Mouse (Mus musculus): Measurements from ENCODE around the gene Rbp4. TPM values are rescaled to one million over a fixed set of nuclear protein-coding genes. Genes with fewer than 3 reads are reported as not detected.

The Rbp4 gene
- polyA plus RNA-seq, 1 experiment from 2014 or later: 7.3 TPM

GRCm38 (mm10) chr19:38086948-38087551, 38.0 kb downstream of the Rbp4 start:
- peak; percentile 76; the same call in 1 of the 2 replicates for ATAC-seq (ENCODE audit: insufficient number of reproducible peaks, low FRiP score, low TSS enrichment, low read depth)

DNA sequence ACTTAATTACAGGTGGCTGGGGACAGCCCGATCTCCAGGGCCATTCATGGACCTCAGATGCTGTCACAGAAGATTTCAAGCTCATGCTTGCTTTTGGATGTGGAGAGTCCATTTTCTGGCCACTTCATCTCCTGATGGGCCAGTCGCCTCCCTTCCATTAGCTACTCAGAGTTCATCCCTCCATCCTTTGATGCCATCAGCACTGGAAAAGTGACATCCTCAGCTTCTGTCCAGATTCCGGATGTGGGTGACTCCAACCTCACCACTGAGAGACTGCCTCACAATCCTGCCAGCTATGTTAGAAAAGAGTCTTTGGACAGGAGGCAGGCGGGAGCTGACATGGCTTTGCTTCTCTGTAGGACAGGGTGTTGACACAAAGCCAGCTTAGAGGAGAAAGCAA, 39.2 kb downstream of the Rbp4 start:
- H3K27ac ChIP-seq (replicated peaks): no peak overlapping the region
- 85% methylated on average over 4 of the region's 4 CpGs for WGBS
- no peak for ATAC-seq (ENCODE audit: insufficient number of reproducible peaks, low FRiP score, low TSS enrichment, low read depth)

More at GRCm38 (mm10) chr19:38086948-38087551, 38.0 kb downstream of the Rbp4 start:
- H3K4me3 ChIP-seq (replicated peaks): no peak overlapping the region
- no peak overlapping the region for H3K4me2 ChIP-seq (replicated peaks)
- no peak overlapping the region for H3K9ac ChIP-seq
- no peak overlapping the region for H3K27ac ChIP-seq (replicated peaks)
- H3K36me3 ChIP-seq: no peaks in the 10 kb centered on the region
- H3K4me1 ChIP-seq: no peaks in the 10 kb centered on the region
- no peaks in the 10 kb centered on the region for H3K9me3 ChIP-seq (replicated peaks)
- WGBS: 48% methylated on average over 11 of the region's 11 CpGs
- no peaks in the 10 kb centered on the region for H3K27me3 ChIP-seq

GRCm38 (mm10) chr19:38082931-38083525, 42.1 kb downstream of the Rbp4 start:
- Histone ChIP-seq H3K36me3 (no peaks in the 10 kb centered on the region), H3K4me3 (replicated peaks) (no peak overlapping the region), H3K27me3 (no peaks in the 10 kb centered on the region), H3K27ac (replicated peaks) (no peak overlapping the region), H3K4me2 (replicated peaks) (no peak overlapping the region), H3K4me1 (no peaks in the 10 kb centered on the region), H3K9ac (no peak overlapping the region), H3K9me3 (replicated peaks) (no peaks in the 10 kb centered on the region)
- no peak for ATAC-seq (ENCODE audit: insufficient number of reproducible peaks, low FRiP score, low TSS enrichment, low read depth)
- whole genome bisulfite sequencing: 59% methylated on average over 5 of the region's 5 CpGs

More for the DNA sequence above, 39.2 kb downstream of the Rbp4 start:
- H3K4me3 ChIP-seq (replicated peaks): no peak overlapping the region
- H3K4me1 ChIP-seq: no peaks in the 10 kb centered on the region
- no peaks in the 10 kb centered on the region for H3K36me3 ChIP-seq
- no peak overlapping the region for H3K9ac ChIP-seq
- no peaks in the 10 kb centered on the region for H3K9me3 ChIP-seq (replicated peaks)
- H3K27me3 ChIP-seq: no peaks in the 10 kb centered on the region
- no peak overlapping the region for H3K4me2 ChIP-seq (replicated peaks)

DNA sequence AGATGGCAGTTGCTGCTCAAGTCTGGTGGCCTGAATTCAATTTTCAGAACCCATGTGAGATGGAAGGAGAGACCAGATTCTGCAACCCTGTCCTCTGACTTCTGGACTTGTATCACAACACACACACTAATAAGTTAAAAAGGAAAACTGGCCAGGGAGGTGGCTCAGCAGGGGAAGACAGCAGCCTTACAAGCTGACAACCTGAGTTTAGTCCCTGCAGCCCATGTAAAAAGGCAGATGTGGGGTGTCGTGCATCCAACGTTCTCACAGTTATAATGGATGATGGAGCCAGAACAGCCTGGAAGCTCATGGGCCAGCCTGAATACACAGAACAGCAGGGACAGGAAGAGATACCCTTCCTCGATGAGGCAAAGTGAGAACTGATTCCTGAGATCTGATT, 43.7 kb downstream of the Rbp4 start:
- no peak for ATAC-seq (ENCODE audit: insufficient number of reproducible peaks, low FRiP score, low TSS enrichment, low read depth)
- H3K36me3 ChIP-seq: no peaks in the 10 kb centered on the region
- 67% methylated on average over 3 of the region's 3 CpGs for WGBS

GRCm38 (mm10) chr19:38077851-38078540, 47.1 kb downstream of the Rbp4 start:
- 68% methylated on average over 3 of the region's 3 CpGs for WGBS
- Histone ChIP-seq H3K9me3 (replicated peaks) (no peaks in the 10 kb centered on the region), H3K9ac (no peak overlapping the region), H3K4me1 (no peaks in the 10 kb centered on the region), H3K27ac (replicated peaks) (no peak overlapping the region), H3K27me3 (no peaks in the 10 kb centered on the region), H3K36me3 (peaks cover 9% of the 10 kb centered on the region; the same call in 1 of the 2 replicates), H3K4me3 (replicated peaks) (no peak overlapping the region), H3K4me2 (replicated peaks) (no peak overlapping the region)
- no peak for ATAC-seq (ENCODE audit: insufficient number of reproducible peaks, low FRiP score, low TSS enrichment, low read depth)

More for the DNA sequence above, 43.7 kb downstream of the Rbp4 start:
- H3K4me2 ChIP-seq (replicated peaks): no peak overlapping the region
- no peaks in the 10 kb centered on the region for H3K9me3 ChIP-seq (replicated peaks)
- no peaks in the 10 kb centered on the region for H3K4me1 ChIP-seq
- H3K27ac ChIP-seq (replicated peaks): no peak overlapping the region
- H3K9ac ChIP-seq: no peak overlapping the region
- no peaks in the 10 kb centered on the region for H3K27me3 ChIP-seq
- no peak overlapping the region for H3K4me3 ChIP-seq (replicated peaks)

DNA sequence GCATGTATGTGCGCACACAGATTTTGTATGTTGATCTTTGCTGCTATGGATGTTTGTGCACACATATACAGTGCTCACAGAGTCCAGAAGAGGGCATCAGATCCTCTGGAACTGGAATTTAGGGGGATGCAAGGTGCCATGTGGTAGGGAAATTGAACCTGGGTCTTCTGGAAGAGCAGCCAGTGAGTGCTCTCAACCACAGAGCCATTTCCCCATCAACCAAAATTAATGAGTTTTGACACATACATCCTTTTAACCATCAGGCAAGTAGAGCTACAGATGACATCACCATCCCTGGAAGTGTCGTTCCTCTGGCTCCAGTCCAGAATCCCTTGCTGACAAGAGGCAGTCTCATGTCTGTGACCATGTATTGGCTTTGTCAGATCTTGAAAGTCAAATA, 48.8 kb downstream of the Rbp4 start:
- H3K4me1 ChIP-seq: no peaks in the 10 kb centered on the region
- 63% methylated on average over 2 of the region's 2 CpGs for WGBS
- no peak overlapping the region for H3K27ac ChIP-seq (replicated peaks)
- ATAC-seq (ENCODE audit: insufficient number of reproducible peaks, low FRiP score, low TSS enrichment, low read depth): no peak
- H3K36me3 ChIP-seq: peaks cover 20% of the 10 kb centered on the region
- H3K4me3 ChIP-seq (replicated peaks): no peak overlapping the region
- H3K4me2 ChIP-seq (replicated peaks): no peak overlapping the region
- no peaks in the 10 kb centered on the region for H3K27me3 ChIP-seq
- no peaks in the 10 kb centered on the region for H3K9me3 ChIP-seq (replicated peaks)
- no peak overlapping the region for H3K9ac ChIP-seq

- Histone ChIP-seq H3K27me3 (no peaks in the 10 kb centered on the region), H3K36me3 (peaks cover 31% of the 10 kb centered on the region), H3K27ac (replicated peaks) (no peak overlapping the region), H3K9me3 (replicated peaks) (no peaks in the 10 kb centered on the region), H3K4me2 (replicated peaks) (no peak overlapping the region), H3K4me3 (replicated peaks) (no peak overlapping the region), H3K9ac (no peak overlapping the region), H3K4me1 (no peaks in the 10 kb centered on the region)
- 84% methylated on average over 11 of the region's 11 CpGs for WGBS
- ATAC-seq (ENCODE audit: insufficient number of reproducible peaks, low FRiP score, low TSS enrichment, low read depth): no peak
Measured at GRCm38 (mm10) chr19:38075051-38075450, 50.0 kb downstream of the Rbp4 start.

- no peak for ATAC-seq (ENCODE audit: insufficient number of reproducible peaks, low FRiP score, low TSS enrichment, low read depth)
- WGBS: 90% methylated on average over 5 of the region's 5 CpGs
- H3K9me3 ChIP-seq (replicated peaks): no peaks in the 10 kb centered on the region
- no peaks in the 10 kb centered on the region for H3K27me3 ChIP-seq
- no peaks in the 10 kb centered on the region for H3K4me1 ChIP-seq
- no peak overlapping the region for H3K4me3 ChIP-seq (replicated peaks)
- no peak overlapping the region for H3K4me2 ChIP-seq (replicated peaks)
- H3K36me3 ChIP-seq: peaks cover 38% of the 10 kb centered on the region
- H3K27ac ChIP-seq (replicated peaks): no peak overlapping the region
- H3K9ac ChIP-seq: no peak overlapping the region
Measured at GRCm38 (mm10) chr19:38073226-38073625, 51.9 kb downstream of the Rbp4 start.

Other genes with a start within 250 kb of the Rbp4 start
- gene Myof, start 81.7 kb downstream of the Rbp4 start, polyA plus RNA-seq (2015; fragmentation: Nextera tagmentation; extraction: Ambion mirVana): 16.2 and 17.4 TPM in 2 replicates
- gene Cep55, start 70.3 kb downstream of the Rbp4 start, polyA plus RNA-seq (2015; fragmentation: Nextera tagmentation; extraction: Ambion mirVana): 17.6 and 18.1 TPM in 2 replicates
- gene Ffar4, start 28.2 kb downstream of the Rbp4 start, polyA plus RNA-seq (2015; fragmentation: Nextera tagmentation; extraction: Ambion mirVana): 0.12 and 0.32 TPM in 2 replicates
- not detected in 2 replicates for gene Pde6c, start 7.5 kb upstream of the Rbp4 start, polyA plus RNA-seq (2015; fragmentation: Nextera tagmentation; extraction: Ambion mirVana)
- gene Fra10ac1, start 98.9 kb upstream of the Rbp4 start, polyA plus RNA-seq (2015; fragmentation: Nextera tagmentation; extraction: Ambion mirVana): 34.5 and 35.4 TPM in 2 replicates
- 2.6 and 2.8 TPM in 2 replicates for gene Lgi1, start 139.3 kb upstream of the Rbp4 start, polyA plus RNA-seq (2015; fragmentation: Nextera tagmentation; extraction: Ambion mirVana)

Data from embryonic facial prominence, embryonic 15.5 days (tissue).